Mouse (Mus musculus) sigmoid colon, adult 10 weeks (tissue): ENCODE results near the gene Cyp2c38. TPM values are rescaled to one million over a fixed set of nuclear protein-coding genes. Genes with fewer than 3 reads are reported as not detected.

Source experiments
- polyA plus RNA-seq: library from polyadenylated mRNA; stranded (reverse); fragments of 350-450 nt; fragmentation: Illumina TruSeq; extraction: RNeasy Lipid Tissue Mini Kit (QIAGEN cat#74804); gene quantifications from one replicate; pipeline ENCODE4 v1.2.3, GENCODE M21; 2014; ENCODE audit warnings: low read depth, low replicate concordance

The Cyp2c38 gene
- polyA plus RNA-seq = not detected

GRCm38 (mm10) chr19:39462941-39463340 lies at the start of gene Cyp2c38:
Cyp2c38 (minus strand) TSS chr19:39463075.

GRCm38 (mm10) chr19:39510534-39510933 lies 47.7 kb upstream of the Cyp2c38 start, which contains the start of gene Cyp2c39:
Cyp2c39 (plus strand) TSS chr19:39510862.

Other genes starting within 250 kb of the Cyp2c38 start
- not detected for gene Cyp2c29, start 193.7 kb downstream of the Cyp2c38 start, polyA plus RNA-seq
- gene Cyp2c39, start 47.8 kb upstream of the Cyp2c38 start, polyA plus RNA-seq = not detected
- gene Cyp2c67, start 186.0 kb upstream of the Cyp2c38 start, polyA plus RNA-seq = 1.5 TPM